Mouse (Mus musculus): ENCODE measurements around the gene Col6a2.

GRCm38 (mm10) chr10:76650662-76651342 is 27.4 kb upstream of the Col6a2 start:
- no peak for TF ChIP-seq GATA1 (IDR thresholded peaks at IDR 0.05; ENCODE audit: borderline replicate concordance, low read length)
- no peak for TF ChIP-seq FLI1 (IDR thresholded peaks at IDR 0.05; ENCODE audit: low read length)
